Mouse (Mus musculus): ENCODE data around the gene Dennd4a.

DNA sequence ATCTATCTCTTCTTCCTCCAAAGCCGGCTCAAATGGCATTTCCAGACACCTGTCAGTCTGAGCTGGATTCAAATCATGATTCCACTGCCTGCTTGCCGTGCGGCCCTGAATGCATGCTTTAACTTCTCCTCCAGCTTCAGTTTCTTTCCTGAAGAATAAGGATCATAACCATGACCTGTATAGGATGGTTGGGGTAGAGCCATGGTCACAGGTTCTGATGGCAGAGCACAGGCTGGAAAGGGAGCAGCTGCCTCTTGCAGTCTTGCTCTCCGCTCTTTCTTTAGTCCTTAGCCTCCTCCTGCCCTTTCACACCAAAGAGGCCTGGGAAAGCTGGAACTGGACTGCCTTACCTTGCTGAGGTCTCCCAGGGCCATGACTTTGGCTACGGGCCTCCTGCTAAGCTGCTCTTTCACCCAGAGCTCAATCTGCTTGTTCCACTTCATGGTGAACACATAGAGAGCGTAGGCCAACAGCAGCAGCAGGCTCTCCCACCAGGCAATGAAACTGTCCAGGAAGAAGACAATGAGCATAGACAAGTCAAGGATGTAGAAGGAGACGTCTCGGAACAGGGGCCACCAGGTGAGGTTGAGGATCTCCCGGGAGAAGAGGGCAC is 136.4 kb downstream of the Dennd4a start:
- no peak for TF ChIP-seq TAL1 (conservative IDR thresholded peaks at IDR 0.05; ENCODE audit: low read depth, low read length)
- TF ChIP-seq CTCF (IDR thresholded peaks at IDR 0.05; ENCODE audit: low read depth, low read length): no peak
- TF ChIP-seq GATA1 (IDR thresholded peaks at IDR 0.05; ENCODE audit: borderline replicate concordance, low read length): no peak
